ENCODE assay signal across 8 mouse cellular contexts in genomic region chr6:29347189-29347588, GRCm38 (mm10). TPM values are rescaled to one million over a fixed set of nuclear protein-coding genes. Genes with fewer than 3 reads are reported as not detected.
A peak's percentile ranks its signal among the peaks of the same experiment; 100 is the strongest.
DNase-seq lines count a peak whose midpoint lies in the region; ATAC-seq and TF ChIP-seq lines count a peak whose summit lies in the region.

No protein-coding gene starts in this region.

- no peaks in the 10 kb centered on the region for H3K36me3 ChIP-seq in spleen, adult 2 months (ENCODE audit: control insufficient read depth, insufficient read depth, low read length)
- no peaks in the 10 kb centered on the region for H3K36me3 ChIP-seq in limb, embryonic 15.5 days

- peak overlapping the region; percentile 78 for H3K27ac ChIP-seq in spleen, adult 2 months (ENCODE audit: insufficient read depth, low read length)
- peak overlapping the region; percentile 93 for H3K27ac ChIP-seq in limb, embryonic 15.5 days

- 45% methylated on average over 7 of the region's 7 CpGs for WGBS in spleen, adult 2 months
- WGBS in limb, embryonic 15.5 days, result 27% methylated on average over 7 of the region's 7 CpGs

- no peak for TF ChIP-seq CTCF in spleen, adult 2 months (IDR thresholded peaks at IDR 0.05; ENCODE audit: extremely low read depth, insufficient read depth, insufficient read length, insufficient replicate concordance)

- peak overlapping the region; percentile 83 for H3K4me3 ChIP-seq in spleen, adult 2 months (ENCODE audit: extremely low read depth, insufficient read depth, insufficient read length)
- peak overlapping the region; percentile 86 for H3K4me3 ChIP-seq in limb, embryonic 15.5 days

- DNase-seq in cerebellum, adult 11-12 months, result peak; percentile 6
- no peak for DNase-seq in cerebellum, postnatal 36 days
- DNase-seq in spleen, adult 2 months (ENCODE audit: low read depth in 1 of 2, low spot score in 2 of 2), result no peak
- no peak for DNase-seq in spleen, postnatal 36 days (ENCODE audit: low spot score in 2 of 2)
- no peak for DNase-seq in adrenal gland, adult 18-20 months (ENCODE audit: low spot score in 2 of 2)
- no peak for DNase-seq in adrenal gland, adult (ENCODE audit: inconsistent age in 2 of 2, low spot score in 1 of 2)
- no peak for DNase-seq in embryo, embryonic 9.5 days (ENCODE audit: extremely low spot score)

- no peak for TF ChIP-seq POLR2A in spleen, adult 2 months (IDR thresholded peaks at IDR 0.05; ENCODE audit: low read depth, low read length)

- ATAC-seq in limb, embryonic 15.5 days (ENCODE audit: insufficient number of reproducible peaks, low FRiP score, low TSS enrichment, low read depth), result no peak

- peaks cover 3% of the 10 kb centered on the region for H3K4me1 ChIP-seq in spleen, adult 2 months (ENCODE audit: control insufficient read depth, insufficient read depth, insufficient read length)
- peaks cover 20% of the 10 kb centered on the region for H3K4me1 ChIP-seq in limb, embryonic 15.5 days

- peak overlapping the region; percentile 60 for H3K4me2 ChIP-seq in limb, embryonic 15.5 days

- H3K9ac ChIP-seq in limb, embryonic 15.5 days, result peak overlapping the region; percentile 60

- H3K9me3 ChIP-seq in limb, embryonic 15.5 days, result no peaks in the 10 kb centered on the region

- no peaks in the 10 kb centered on the region for H3K27me3 ChIP-seq in spleen, adult 2 months (ENCODE audit: control insufficient read depth, insufficient read depth, low read length)
- no peaks in the 10 kb centered on the region for H3K27me3 ChIP-seq in limb, embryonic 15.5 days

RNA-seq across cellular contexts. Expression of gene Calu, which starts 0.7 kb away (rescaled TPM):
- 12.2 and 14.9 TPM in 2 replicates for polyA plus RNA-seq in spleen, adult 2 months (2012; rRNA removed)
- polyA plus RNA-seq in limb, embryonic 15.5 days (2015; fragmentation: Nextera tagmentation; extraction: Ambion mirVana), result 549 and 573 TPM in 2 replicates
- total RNA-seq in adrenal gland, adult 18-20 months (2021), result 100 to 1,000 TPM; 134 to 139 TPM

RNA-seq across cellular contexts. Expression of gene Fam71f1, which starts 28.2 kb away (rescaled TPM):
- not detected in 2 replicates for polyA plus RNA-seq in spleen, adult 2 months (2012; rRNA removed)
- not detected in 2 replicates for polyA plus RNA-seq in limb, embryonic 15.5 days (2015; fragmentation: Nextera tagmentation; extraction: Ambion mirVana)
- not detected for total RNA-seq in adrenal gland, adult 18-20 months (2021)

RNA-seq across cellular contexts. Expression of gene Opn1sw, which starts 41.1 kb away (rescaled TPM):
- not detected in 2 replicates for polyA plus RNA-seq in spleen, adult 2 months (2012; rRNA removed)
- 1.1 and 1.3 TPM in 2 replicates for polyA plus RNA-seq in limb, embryonic 15.5 days (2015; fragmentation: Nextera tagmentation; extraction: Ambion mirVana)
- not detected for total RNA-seq in adrenal gland, adult 18-20 months (2021)

RNA-seq across cellular contexts. Expression of gene Ccdc136, which starts 48.9 kb away (rescaled TPM):
- 0.05 and 0.23 TPM in 2 replicates for polyA plus RNA-seq in spleen, adult 2 months (2012; rRNA removed)
- polyA plus RNA-seq in limb, embryonic 15.5 days (2015; fragmentation: Nextera tagmentation; extraction: Ambion mirVana), result 18.1 and 21.0 TPM in 2 replicates
- 1 to 10 TPM; 4.7 to 5.5 TPM for total RNA-seq in adrenal gland, adult 18-20 months (2021)

Comparison
In these comparisons a context has a peak if more than half of its experiments do, and no peak if none do; other contexts are left out.
1. RNA of gene Calu, which starts 0.7 kb away (polyA plus RNA-seq): 549 to 573 TPM in limb, embryonic 15.5 days; 12.2 to 14.9 TPM in spleen, adult 2 months; every median in the first group is over 10 times any median in the second.